Mouse (Mus musculus): ENCODE data around the gene Ddah1. TPM values are rescaled to one million over a fixed set of nuclear protein-coding genes. Genes with fewer than 3 reads are reported as not detected.

Ddah1 gene
- total RNA-seq, 2 experiments from 2014 or later: 2.4 TPM

Other genes with a start within 250 kb of the Ddah1 start
- 10 to 100 TPM; 17.4 to 17.7 TPM for gene Znhit6, start 182.5 kb upstream of the Ddah1 start, total RNA-seq (2021)
- 10 to 100 TPM; 19.4 to 25.8 TPM for gene Ccn1, start 108.7 kb upstream of the Ddah1 start, total RNA-seq (2021)
- 10 to 100 TPM; 26.5 to 27.9 TPM for gene Bcl10, start 164.1 kb downstream of the Ddah1 start, total RNA-seq (2021)
- gene 2410004B18Rik, start 179.3 kb downstream of the Ddah1 start, total RNA-seq (2021): 10 to 100 TPM; 22.3 to 22.8 TPM
- 1 to 10 TPM; 6.0 to 7.7 TPM for gene Syde2, start 229.2 kb downstream of the Ddah1 start, total RNA-seq (2021)